Mouse (Mus musculus): ENCODE results near the gene Slc17a7. TPM values are rescaled to one million over a fixed set of nuclear protein-coding genes. Genes with fewer than 3 reads are reported as not detected.
"Not testable (repeated sequence)": the region's sequence is repeated elsewhere in the genome, so short reads cannot be mapped to it uniquely, and the experiment has no call there.

Slc17a7 gene
- total RNA-seq, 4 experiments from 2014 or later = 1,001 to 1,087 (median 1,026) TPM

GRCm38 (mm10) chr7:45133446-45134159 is 30.1 kb upstream of the Slc17a7 start:
- DNase-seq (ENCODE audit: low spot score in 2 of 2) = no peak

- no peak for DNase-seq (ENCODE audit: low spot score in 2 of 2)
These were observed 29.2 kb upstream of the Slc17a7 start for GRCm38 (mm10) chr7:45134544-45135026.

GRCm38 (mm10) chr7:45135370-45135769 is 28.4 kb upstream of the Slc17a7 start:
- DNase-seq (ENCODE audit: low spot score in 2 of 2) = no peak

- DNase-seq (ENCODE audit: low spot score in 2 of 2) = peak; percentile 74 to 88
These were observed 27.7 kb upstream of the Slc17a7 start, which contains the start of the genes Gm45713 and Flt3l for GRCm38 (mm10) chr7:45135993-45136567. TSS of gene Gm45713 (minus strand) at chr7:45136231. TSS of gene Flt3l (minus strand) at chr7:45136432.

- no peak for DNase-seq (ENCODE audit: low spot score in 2 of 2)
These were observed 26.4 kb upstream of the Slc17a7 start for GRCm38 (mm10) chr7:45137171-45138006.

GRCm38 (mm10) chr7:45138403-45138802 is 25.3 kb upstream of the Slc17a7 start:
- DNase-seq (ENCODE audit: low spot score in 2 of 2) = no peak

GRCm38 (mm10) chr7:45139904-45140723 is 23.6 kb upstream of the Slc17a7 start:
- DNase-seq (ENCODE audit: low spot score in 2 of 2) = no peak

- no peak for DNase-seq (ENCODE audit: low spot score in 2 of 2)
These were observed 22.4 kb upstream of the Slc17a7 start for GRCm38 (mm10) chr7:45141319-45141718.

- DNase-seq (ENCODE audit: low spot score in 2 of 2) = no peak
These were observed 21.8 kb upstream of the Slc17a7 start for GRCm38 (mm10) chr7:45141914-45142313.

GRCm38 (mm10) chr7:45144368-45145174 is 19.2 kb upstream of the Slc17a7 start:
- no peak for DNase-seq (ENCODE audit: low spot score in 2 of 2)

- DNase-seq (ENCODE audit: low spot score in 2 of 2) = no peak
These were observed 18.3 kb upstream of the Slc17a7 start for GRCm38 (mm10) chr7:45145460-45145859.

- DNase-seq (ENCODE audit: low spot score in 2 of 2) = no peak
These were observed 16.5 kb upstream of the Slc17a7 start for GRCm38 (mm10) chr7:45147267-45147666.

- DNase-seq (ENCODE audit: low spot score in 2 of 2) = no peak
These were observed 15.8 kb upstream of the Slc17a7 start for GRCm38 (mm10) chr7:45147899-45148298.

GRCm38 (mm10) chr7:45148534-45149098 is 15.1 kb upstream of the Slc17a7 start:
- DNase-seq (ENCODE audit: low spot score in 2 of 2) = no peak

GRCm38 (mm10) chr7:45149545-45149944 is 14.2 kb upstream of the Slc17a7 start:
- no peak for DNase-seq (ENCODE audit: low spot score in 2 of 2)

GRCm38 (mm10) chr7:45150321-45150720 is 13.4 kb upstream of the Slc17a7 start:
- DNase-seq (ENCODE audit: low spot score in 2 of 2) = no peak

GRCm38 (mm10) chr7:45151303-45151702 is 12.4 kb upstream of the Slc17a7 start:
- DNase-seq (ENCODE audit: low spot score in 2 of 2) = no peak

- not testable (repeated sequence) for DNase-seq (ENCODE audit: low spot score in 2 of 2)
These were observed 10.7 kb upstream of the Slc17a7 start for GRCm38 (mm10) chr7:45153052-45153451.

GRCm38 (mm10) chr7:45153586-45153985 is 10.2 kb upstream of the Slc17a7 start:
- no peak for DNase-seq (ENCODE audit: low spot score in 2 of 2)
